Mouse (Mus musculus) gastrocnemius, adult 8-10 months (tissue): ENCODE data around the gene Donson. TPM values are rescaled to one million over a fixed set of nuclear protein-coding genes. Genes with fewer than 3 reads are reported as not detected.
"Not testable (repeated sequence)": the region's sequence is repeated elsewhere in the genome, so short reads cannot be mapped to it uniquely, and the experiment has no call there.

ENCODE experiments used
- DNase-seq, 2 experiments: peaks; one replicate each; pipeline ENCODE4 v3.0.0; 2022; ENCODE audit warnings: low spot score in 2 of 2
- total RNA-seq, 4 experiments: library from RNA; stranded (reverse); gene quantifications; 2 replicates each; pipeline ENCODE4 v1.2.4; 2022

Donson gene
- total RNA-seq, 4 experiments from 2014 or later = 0.49 to 1.0 (median 0.60) TPM

- DNase-seq = not testable (repeated sequence)
These were observed 43.1 kb downstream of the Donson start for GRCm38 (mm10) chr16:91645420-91645819.

- DNase-seq = no peak
These were observed 43.7 kb downstream of the Donson start for GRCm38 (mm10) chr16:91644901-91645300.

GRCm38 (mm10) chr16:91640171-91640570 is 48.4 kb downstream of the Donson start:
- no peak for DNase-seq

GRCm38 (mm10) chr16:91639636-91640035 is 48.9 kb downstream of the Donson start:
- DNase-seq = no peak

GRCm38 (mm10) chr16:91639161-91639560 is 49.4 kb downstream of the Donson start:
- DNase-seq = no peak

- DNase-seq = no peak
These were observed 54.9 kb downstream of the Donson start for GRCm38 (mm10) chr16:91633641-91634040.

- DNase-seq = no peak
These were observed 55.6 kb downstream of the Donson start for GRCm38 (mm10) chr16:91632940-91633339.

GRCm38 (mm10) chr16:91632439-91632838 is 56.1 kb downstream of the Donson start:
- DNase-seq = no peak

- no peak for DNase-seq
These were observed 58.0 kb downstream of the Donson start for GRCm38 (mm10) chr16:91630584-91630983.

GRCm38 (mm10) chr16:91629749-91630148 is 58.8 kb downstream of the Donson start:
- DNase-seq = no peak

GRCm38 (mm10) chr16:91628673-91629072 is 59.9 kb downstream of the Donson start:
- no peak for DNase-seq

GRCm38 (mm10) chr16:91627831-91628230 is 60.7 kb downstream of the Donson start:
- no peak for DNase-seq

Other genes starting within 250 kb of the Donson start
- gene Ifnar1, start 203.5 kb downstream of the Donson start, total RNA-seq = 10 to 100 TPM in 1 of 4 experiments, 1 to 10 TPM in 3; 8.4 to 10.3 (median 8.6) TPM
- gene Ifngr2, start 141.7 kb downstream of the Donson start, total RNA-seq = 10 to 100 TPM; 44.2 to 57.1 (median 54.9) TPM
- 10 to 100 TPM; 12.0 to 14.8 (median 13.2) TPM for gene Tmem50b, start 91.0 kb downstream of the Donson start, total RNA-seq
- 10 to 100 TPM; 17.2 to 20.8 (median 19.4) TPM for gene Dnajc28, start 69.7 kb downstream of the Donson start, total RNA-seq
- gene Gart, start 41.8 kb downstream of the Donson start, total RNA-seq = 10 to 100 TPM; 59.7 to 64.2 (median 61.5) TPM
- 100 to 1,000 TPM in 2 of 4 experiments, 10 to 100 TPM in 2; 86.2 to 107 (median 101) TPM for gene Son, start 41.3 kb downstream of the Donson start, total RNA-seq
- 10 to 100 TPM; 13.2 to 19.2 (median 15.8) TPM for gene Cryzl1, start 40.2 kb upstream of the Donson start, total RNA-seq
- 10 to 100 TPM; 64.0 to 77.0 (median 70.7) TPM for gene Itsn1, start 40.5 kb upstream of the Donson start, total RNA-seq